Mouse (Mus musculus) ovary, postnatal 10 days (tissue): ENCODE data around the gene Mrpl35.
A peak's percentile ranks its signal among the peaks of the same experiment; 100 is the strongest.
"Not testable (repeated sequence)": the region's sequence is repeated elsewhere in the genome, so short reads cannot be mapped to it uniquely, and the experiment has no call there.

Experiments used
- DNase-seq: peaks from one replicate; pipeline ENCODE4 v3.0.0; 2022; ENCODE audit warnings: low spot score

The Mrpl35 gene

DNA sequence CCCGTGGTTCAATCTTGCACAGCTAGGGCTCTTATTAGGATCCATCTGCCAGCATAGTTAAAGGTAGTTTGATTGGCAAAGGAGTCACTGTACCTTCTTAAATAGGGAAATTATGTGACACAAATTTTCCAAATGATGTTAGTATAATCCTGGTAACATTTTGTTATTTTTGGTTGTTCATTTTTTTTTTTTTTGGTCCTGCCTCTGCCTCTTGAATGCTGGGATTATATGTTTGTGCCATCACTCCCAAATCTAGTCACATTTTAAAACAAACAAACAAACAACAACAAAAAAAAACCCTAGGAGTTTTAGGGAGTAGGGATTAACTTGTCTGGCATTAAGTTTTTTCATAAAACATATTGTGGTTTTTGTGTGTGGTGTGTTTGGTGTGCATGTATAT, at the start of gene Mrpl35:
Gene Mrpl35 (minus strand): TSS at position 101 of the 400 bp plus-strand sequence.
- no peak for DNase-seq

DNA sequence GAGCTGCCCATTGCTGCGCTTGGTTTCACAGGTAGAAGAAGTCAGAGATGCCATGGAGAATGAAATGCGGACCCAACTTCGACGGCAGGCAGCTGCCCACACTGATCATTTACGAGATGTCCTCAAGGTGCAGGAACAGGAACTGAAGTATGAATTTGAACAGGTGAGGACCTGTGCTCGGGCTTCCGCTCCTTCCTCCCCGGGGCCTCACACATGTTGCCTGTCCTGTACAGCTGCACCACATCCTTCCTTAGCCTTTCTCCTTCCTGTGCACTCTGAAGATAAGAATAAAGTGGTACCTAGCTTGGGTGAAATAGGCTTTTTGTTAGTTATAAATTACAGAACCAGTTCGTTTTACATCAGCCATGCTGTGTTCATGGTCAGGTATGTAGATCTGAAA, 44.6 kb upstream of the Mrpl35 start:
- DNase-seq, result no peak

DNA sequence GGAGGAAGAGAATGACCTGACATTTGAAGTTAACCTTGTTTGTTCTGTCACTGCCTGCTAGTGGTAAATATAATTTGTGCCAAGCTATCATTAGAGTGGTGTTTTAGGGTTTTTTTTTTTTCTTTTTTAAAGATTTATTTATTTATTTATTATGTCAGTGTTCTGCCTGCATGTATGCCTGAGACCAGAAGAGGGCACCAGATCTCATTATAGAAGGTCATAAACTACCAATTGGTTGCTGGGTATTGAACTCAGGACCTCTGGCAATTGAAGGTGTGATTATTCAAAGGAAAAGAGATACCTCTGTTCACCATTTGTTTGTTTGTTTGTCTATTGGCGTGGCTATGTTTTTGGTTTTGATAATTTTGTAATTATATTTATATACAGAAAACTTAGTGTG, 42.0 kb upstream of the Mrpl35 start:
- DNase-seq, result no peak

DNA sequence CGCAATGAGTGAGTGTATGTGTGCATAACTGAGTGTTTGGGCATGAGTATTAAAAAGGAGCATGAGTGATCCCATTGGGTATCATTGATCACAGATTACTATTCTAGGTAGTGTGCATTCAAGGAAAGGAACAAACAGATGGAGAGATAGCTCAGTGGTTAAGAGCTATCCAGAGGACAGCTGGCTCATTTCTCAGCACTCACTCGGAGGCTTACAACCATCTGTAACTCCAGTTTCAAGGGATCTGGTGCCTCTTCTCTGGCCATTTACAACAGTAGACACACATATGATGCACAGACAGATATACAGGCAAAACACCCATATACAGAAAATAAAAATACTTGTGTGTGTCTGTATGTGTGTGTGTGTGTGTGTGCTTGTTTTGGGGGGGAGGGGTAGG, 41.0 kb upstream of the Mrpl35 start:
- no peak for DNase-seq

DNA sequence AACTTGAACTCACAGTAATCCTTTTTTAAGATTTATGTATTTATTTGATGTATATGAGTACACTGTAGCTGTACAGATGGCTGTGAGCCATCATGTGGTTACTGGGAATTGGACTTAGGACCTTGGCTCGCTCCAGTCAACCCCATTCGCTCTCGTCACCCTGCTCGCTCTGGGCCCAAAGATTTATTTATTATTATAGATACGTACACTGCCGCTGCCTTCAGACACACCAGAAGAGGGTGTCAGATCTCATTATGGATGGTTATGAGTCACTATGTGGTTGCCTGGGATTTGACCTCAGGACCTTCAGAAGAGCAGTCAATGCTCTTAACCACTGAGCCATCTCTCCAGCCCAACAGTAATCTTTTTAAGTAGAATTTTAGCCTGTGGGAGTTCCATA, 20.1 kb upstream of the Mrpl35 start:
- not testable (repeated sequence) for DNase-seq

DNA sequence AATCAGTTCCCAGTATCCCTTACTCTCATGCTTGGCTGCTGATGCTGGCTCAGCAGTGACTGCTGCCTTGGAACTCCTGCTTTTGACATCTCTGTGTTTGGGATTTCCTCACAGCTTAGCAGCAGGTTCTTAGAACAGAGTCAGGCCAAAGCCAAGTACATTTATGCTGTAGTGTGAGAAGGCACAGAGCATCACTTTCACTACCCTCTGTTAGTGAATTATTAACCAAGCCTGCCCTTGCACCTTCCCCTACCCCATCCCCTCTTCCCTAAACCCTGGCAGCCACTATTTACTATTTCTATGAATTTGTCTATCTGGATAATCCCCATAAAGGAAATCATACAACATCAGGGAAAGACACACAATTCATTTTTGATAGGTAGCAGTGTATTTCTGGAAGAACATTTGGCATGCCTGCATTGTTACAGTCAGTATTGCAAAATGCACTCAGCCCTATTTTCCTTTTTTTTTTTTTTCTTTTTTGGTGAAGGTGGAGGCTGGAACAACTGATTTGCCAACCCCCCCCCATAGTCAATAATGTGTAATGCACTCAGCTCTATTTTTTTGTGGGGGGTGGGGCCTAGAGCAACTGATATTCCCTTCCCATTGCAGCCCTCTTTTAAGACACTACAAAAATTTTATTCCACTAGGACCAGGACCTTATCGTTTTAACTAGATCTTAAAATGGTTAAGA, 14.0 kb upstream of the Mrpl35 start:
- no peak for DNase-seq

DNA sequence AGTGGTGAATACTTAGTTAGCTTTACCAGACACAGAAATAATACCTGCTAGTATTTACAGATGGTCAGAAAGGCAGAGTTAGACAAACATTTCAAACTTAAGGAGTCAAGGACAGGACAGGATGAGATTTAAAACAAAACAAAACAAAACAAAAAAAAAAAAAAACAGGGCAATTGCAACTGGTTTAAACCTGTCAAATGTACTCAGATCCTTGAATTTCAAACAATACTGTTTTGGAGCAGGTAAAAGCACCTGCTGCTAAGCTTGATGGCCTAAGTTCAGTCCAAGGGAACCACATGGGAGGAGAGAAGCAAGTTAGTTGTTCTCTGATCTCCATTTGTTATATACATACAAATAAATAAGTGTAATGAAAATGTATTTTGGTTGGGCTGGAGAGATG, 13.0 kb upstream of the Mrpl35 start:
- no peak for DNase-seq

DNA sequence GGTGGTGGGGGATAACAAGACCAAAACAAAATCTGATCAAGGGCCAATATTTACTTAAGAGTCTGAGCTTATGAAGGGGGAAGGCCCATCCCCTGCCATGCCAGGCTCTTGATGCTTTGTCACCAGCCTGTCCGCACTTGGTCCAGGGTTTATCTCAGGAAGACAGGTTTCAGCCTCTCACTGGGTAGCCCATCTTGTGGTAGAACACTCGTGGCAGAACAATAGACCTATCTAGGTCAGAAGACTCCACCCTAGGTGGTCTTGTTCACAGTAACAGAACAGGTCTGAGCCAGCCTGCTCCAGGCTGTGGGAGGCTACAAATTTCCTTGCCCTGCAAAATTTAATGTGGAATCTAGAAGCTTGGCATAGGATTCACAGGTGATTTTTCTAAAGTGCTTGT, 10.0 kb upstream of the Mrpl35 start:
- no peak for DNase-seq

DNA sequence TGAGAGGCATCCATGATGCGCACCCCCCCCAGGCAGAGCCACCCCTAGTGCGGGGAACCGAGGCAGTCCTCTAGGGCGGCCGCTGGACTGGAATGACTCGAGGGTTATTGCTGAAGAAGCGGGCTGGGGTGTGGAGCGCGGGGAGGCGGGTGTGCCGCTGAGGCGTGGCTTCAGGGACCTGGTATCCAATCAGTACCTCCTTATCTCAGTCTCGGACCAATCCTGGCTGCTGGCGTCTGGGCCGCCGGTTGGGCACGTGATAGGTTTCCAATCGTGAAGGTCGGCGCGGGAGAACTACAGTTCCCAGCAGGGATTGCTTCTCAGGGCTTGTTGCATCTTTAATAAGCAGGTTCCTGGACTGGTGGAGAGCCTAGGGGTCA, 4.8 kb upstream of the Mrpl35 start:
- peak; percentile 83 for DNase-seq

DNA sequence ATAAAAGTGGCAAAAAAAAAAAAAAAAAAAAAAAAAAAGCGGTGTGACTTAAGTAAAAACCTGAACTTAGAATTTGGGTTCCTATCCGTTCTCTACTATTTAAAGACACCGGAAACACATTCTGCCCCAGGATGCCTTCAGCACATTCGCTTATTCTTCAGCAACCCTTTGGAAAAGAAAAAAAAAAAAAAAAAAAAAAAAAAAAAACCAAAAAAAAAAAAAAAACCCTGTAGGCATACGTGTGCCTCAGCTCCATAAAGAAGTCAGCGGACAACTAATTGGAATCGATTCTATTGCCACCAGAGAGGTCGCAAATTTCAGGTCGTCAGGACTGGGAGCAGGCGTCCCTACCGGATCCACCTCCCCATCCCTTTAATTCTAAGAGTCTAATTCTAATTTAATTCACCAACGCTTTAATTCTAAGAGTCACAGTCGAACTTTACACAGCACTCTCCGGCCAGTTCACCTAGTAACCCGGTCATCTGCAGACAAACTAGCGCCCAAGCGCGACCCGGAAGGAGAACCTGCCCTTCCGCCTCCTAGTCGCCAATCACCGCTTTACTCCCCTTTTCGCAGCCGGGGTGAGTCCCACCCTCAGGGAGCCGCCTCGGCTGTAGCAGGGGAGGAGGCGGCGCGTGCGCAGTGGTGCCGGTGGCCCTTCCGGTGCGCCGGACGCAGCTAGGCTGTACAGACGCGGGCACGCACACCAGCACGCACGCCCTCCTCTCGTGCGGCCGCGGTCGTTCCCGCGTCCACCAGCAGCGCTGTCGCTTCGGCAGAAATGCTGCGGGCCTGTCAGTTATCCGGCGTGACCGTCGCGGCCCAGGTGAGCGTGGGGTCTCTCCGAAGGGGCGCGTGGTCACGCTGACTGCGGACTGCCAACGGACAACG, 4.2 kb upstream of the Mrpl35 start, which contains the start of gene Immt:
Gene Immt (plus strand): TSS at position 642 of the 891 bp plus-strand sequence.
- DNase-seq, result peak; percentile 85

DNA sequence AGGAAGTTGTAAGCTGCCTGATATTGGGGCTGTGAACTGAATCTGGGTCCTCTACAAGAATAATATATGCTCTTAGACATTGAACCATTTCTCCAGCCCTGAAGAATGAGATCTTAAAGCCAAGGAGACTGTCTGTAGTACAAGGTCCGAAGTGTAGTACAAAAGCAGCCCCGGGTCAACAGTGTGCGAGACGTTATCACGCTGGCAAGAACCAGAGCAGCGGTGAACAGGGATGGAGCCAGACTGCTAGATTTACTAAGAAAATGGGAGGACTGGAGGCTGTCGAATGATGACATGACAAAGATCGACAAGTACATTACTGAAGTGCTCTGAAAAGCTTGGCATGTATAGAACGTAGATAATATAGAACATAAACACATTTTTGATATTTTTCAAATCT, 3.0 kb upstream of the Mrpl35 start:
- no peak for DNase-seq

DNA sequence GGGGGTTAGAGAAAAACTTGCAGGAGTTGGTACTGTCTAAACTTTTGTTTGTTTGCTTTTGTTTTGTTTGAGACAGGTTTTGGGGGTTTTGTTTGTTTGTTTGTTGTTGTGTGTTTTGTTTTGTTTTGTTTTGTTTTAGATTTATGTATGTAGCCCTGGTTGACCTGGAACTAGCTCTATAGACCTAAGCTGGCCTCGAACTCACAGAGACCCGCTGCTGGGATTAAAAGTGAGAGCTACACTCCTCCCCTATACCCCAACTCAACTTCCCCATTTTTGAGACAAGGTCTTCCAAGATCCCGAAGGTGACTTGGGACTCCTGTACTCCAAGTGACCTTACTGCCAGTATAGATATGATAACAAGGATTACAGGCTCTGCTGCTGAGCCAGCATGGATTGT, 2.8 kb downstream of the Mrpl35 start:
- DNase-seq, result no peak

DNA sequence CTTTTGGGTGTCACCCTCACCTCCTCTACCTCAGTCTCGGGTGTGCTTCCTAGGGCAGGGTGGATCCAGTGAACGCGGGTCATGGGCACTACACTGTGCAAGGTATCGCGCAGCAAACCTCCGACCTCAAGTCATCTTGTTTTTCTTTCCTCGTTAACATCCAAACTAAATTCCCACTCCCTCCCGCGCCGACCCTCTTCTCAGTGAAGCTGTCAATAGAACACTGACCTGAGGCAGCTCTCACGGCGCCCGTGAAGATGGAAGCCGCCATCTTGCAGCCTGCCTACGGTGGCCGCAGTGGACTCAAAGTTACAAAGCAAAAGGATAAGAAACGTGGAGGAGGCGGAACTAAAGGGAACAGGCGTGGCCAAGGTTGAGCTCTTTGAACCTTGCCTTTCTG, 3.3 kb downstream of the Mrpl35 start:
- peak; percentile 74 for DNase-seq

DNA sequence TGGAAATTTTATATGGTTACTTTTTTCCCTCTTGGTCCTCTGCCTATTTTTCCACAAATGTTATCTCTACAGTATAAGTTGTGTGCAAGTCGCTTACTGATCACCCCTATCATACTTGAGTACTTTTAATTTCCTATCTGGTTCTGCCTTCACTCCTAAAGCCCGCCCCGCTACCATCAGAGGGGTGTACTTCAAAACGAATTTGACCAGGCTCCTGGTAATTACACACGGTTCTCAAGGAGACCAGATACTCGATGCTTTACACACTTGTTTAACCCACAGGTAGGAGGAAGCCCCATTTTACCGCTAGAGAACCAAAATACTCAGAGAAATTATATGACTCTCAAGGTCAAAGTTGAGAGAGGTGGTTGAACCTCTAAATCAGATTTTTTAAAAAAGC, 3.7 kb downstream of the Mrpl35 start:
- DNase-seq, result no peak

DNA sequence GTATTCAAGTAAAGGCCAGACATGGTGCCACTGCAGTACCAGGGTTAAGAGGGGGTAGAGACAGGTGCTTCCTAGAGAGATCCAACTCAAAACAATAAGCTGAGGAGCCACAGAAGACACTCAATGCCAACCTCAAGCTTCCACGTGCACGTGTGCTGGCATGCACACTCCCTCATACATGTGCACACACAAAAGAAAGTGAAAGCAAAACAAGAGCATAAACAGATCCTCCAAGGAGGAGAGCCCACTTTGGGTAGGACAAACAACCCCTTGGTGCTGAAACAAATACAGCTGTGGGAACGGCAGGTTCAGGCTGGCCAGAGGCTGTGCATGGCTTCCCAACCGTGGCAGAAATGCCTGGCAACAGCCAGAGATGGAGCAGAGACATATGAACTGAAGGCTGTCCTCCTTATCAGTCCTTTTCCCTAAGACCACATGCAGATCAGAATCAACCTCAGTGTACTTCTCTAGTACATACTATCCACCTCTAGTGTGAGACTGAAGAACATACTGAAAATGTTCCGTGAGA, 6.9 kb downstream of the Mrpl35 start:
- DNase-seq, result no peak

DNA sequence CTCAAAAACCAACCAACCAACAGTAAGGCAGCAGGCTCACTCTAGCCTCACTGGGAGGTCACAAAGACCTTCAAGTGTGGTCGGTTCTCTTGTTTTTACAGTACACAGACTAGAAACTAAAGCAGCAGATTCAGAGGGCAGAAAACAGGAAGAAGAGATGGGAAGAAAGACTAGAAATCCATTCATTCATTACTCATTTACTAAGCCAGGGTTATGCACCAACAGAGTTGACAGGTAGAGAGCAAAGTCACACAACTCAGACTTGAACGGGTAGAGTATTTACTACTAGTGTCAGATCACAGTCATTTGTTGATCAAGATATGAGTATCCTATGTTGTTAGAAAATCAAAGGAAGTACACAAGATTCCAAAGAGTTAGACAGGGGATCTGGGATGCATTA, 13.9 kb downstream of the Mrpl35 start:
- no peak for DNase-seq

DNA sequence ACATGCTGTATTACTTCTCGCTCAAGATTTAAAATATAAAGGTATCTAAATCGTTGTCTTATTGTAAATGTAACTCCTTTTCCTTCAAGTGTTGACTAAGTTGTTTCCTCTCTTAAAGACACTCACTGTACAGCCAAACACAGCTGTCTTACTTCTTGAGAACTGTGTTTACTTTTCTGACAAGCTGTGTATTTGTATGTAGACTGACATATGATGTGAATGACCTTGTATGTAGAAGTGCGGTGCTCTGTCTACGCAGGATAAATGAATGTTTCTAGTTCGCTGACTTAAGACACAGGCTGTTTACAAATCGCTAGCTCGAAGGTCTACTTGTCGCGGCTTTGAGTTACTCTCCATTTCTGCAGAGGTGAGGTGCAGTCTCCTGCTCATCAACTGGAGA, 16.9 kb downstream of the Mrpl35 start:
- no peak for DNase-seq

DNA sequence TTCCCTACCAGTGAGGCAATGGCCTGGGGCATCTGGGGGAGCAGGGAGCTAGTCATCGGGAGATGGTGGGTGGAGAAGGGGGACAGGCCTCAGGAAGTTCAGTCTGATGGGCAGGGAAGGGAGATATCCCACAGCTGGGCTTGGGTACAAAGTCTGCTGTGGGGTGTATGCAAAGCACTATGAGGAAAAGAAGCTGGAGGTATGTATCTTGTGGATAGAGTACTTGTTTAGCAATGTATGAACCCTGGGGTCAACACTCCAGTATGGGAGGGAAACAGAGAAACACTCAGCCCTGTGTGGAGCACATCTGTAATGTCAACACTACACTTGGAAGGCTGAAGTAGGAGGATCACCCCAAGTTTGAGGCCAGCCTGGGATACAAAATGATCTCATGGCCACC, 20.1 kb downstream of the Mrpl35 start:
- no peak for DNase-seq

DNA sequence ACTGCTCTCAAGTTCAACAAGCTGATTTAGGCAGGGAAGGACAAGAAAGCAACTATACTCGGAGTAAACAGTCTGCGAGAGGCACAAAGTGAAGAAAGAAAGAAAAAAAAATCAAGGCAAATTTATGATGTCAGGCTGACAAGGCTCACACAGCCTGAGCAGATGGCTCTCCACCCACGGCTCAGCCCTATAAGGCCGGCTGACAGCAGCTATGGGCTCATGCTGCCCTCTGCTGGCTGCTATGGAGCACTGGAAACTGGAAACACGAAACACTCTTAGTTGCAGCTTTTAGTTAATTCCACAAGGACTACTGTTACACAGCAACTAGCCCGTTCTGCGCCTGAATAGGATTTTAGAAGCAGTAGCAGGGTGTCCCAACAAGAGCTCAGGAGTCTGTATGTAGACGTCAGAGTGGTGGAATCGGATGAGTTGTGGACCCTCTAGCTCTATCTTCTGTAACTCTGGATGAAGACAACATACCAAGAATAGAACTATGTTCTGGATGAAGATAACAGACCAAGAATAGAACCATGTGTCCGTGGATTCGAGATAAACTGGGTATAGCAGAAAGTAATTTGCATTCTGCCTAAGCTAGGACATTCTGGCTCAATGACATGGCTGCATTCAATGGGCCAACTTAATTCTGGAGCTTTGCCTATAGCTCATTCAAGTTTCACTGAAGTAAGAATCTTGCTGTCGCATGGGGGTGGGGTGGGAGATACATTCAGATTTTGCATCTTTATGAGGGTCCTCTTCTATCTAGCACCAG, 22.5 kb downstream of the Mrpl35 start:
- DNase-seq, result no peak

DNA sequence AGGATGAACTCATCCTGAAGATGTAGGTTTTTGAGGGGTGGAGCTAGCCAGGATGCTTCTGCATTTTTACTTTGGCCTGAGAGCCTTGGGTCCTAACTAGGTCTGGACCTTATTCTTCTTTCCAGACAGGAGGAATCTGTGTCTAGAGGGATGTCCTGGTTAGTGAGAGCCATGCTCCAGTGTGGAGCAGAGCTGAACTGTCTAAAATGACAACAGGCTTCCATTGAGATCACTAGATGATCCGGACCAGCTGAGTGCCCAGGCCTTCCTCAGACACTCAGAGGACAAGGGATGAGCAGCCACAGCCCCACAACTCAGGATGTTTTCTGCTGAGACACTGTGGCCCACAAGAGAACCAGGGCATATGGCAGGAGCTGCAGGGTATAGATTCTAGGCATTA, 23.2 kb downstream of the Mrpl35 start:
- no peak for DNase-seq

DNA sequence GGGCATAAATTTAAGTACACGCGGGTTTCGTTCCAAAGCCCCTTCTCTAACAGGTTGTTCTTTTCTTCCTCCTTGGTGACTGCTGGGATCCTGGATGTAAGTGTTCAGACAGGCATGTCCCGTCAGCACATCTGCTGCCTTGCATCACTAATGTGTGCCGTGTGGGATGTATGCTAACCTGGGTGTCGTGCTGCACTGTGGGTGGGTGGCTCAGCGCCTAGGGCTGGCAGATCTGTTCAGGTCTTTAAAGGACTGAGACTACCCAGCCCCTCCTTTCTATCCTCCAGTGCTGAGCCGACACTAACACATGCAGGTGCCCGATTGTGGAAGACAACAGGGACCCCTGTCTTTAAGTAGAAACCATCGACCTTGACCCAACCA, 25.1 kb downstream of the Mrpl35 start:
- no peak for DNase-seq

DNA sequence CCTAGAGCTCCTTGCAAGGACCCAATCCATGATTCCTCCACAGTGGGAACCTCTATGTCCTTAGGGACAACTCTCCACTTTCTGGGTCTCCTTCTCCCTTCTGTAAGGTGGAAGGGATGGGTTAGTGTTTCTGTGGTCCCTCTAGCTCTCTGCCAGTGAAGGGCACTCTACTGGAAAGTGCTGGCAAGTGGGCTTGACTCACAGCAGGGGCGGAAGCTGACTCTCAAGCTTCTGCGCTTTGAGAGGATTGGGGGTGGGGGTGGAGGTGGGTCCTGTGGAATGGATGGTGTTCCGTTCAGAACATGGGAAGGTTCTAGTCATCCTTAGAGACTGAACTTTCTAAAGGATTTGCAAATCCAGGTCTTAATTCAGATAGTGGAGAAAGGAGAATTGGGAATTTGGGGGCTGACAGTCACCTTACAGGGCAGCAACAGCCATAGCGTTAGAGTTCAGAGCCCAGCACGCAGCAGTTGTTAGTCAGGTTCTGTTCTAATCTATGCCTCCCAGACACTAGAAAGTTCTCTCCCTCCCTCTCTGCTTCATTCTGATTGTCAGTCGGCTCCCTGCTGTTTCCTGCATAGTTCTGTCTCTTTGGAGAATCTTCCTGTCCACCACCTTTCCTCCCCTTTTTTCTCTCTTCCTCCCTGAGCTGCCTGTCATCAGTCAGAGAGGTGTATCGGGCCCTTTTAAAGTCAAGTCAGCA, 25.6 kb downstream of the Mrpl35 start:
- no peak for DNase-seq
